Mouse (Mus musculus) embryonic fibroblast, embryonic 13.5 days (primary cell): ENCODE data around the gene Ifitm5. TPM values are rescaled to one million over a fixed set of nuclear protein-coding genes. Genes with fewer than 3 reads are reported as not detected.

Experiments used
- H3K27ac ChIP-seq: 2 replicates; pipeline ENCODE4 v1.5.1; 2012; ENCODE audit warnings: low read length, control low read depth, inconsistent platforms; ENCODE audit not compliant: insufficient read depth
- H3K4me1 ChIP-seq: 2 replicates; pipeline ENCODE4 v1.6.1; 2011; ENCODE audit warnings: low read length; ENCODE audit not compliant: control insufficient read depth, insufficient read depth
- H3K4me3 ChIP-seq: 2 replicates; pipeline ENCODE4 v1.5.1; 2011; ENCODE audit warnings: mild to moderate bottlenecking, control low read depth, low read length; ENCODE audit not compliant: insufficient read depth
- CTCF ChIP-seq: IDR thresholded peaks from 2 replicates; pipeline ENCODE4 v1.5.1; 2011; ENCODE audit warnings: mild to moderate bottlenecking, control low read depth, low read length, moderate library complexity, borderline replicate concordance; ENCODE audit not compliant: insufficient read depth
- POLR2A ChIP-seq: IDR thresholded peaks from 2 replicates; pipeline ENCODE4 v1.6.1; 2011; ENCODE audit warnings: low read depth, mild to moderate bottlenecking, control low read depth, low read length, moderate library complexity
- polyA plus RNA-seq: library from polyadenylated mRNA; stranded (reverse); fragments of >200 nt; gene quantifications from 2 replicates; pipeline ENCODE4 v1.2.4, GENCODE M21; 2011; ENCODE audit warnings: low read depth; ENCODE audit not compliant: missing spikeins, insufficient read length

Gene Ifitm5
- polyA plus RNA-seq, 1 experiment = 3.0 TPM

GRCm38 (mm10) chr7:140921225-140921975 is 28.7 kb downstream of the Ifitm5 start:
- 0 out of 2 replicates have a peak, but pooled peaks cover 2% of the 10 kb centered on the region for H3K4me1 ChIP-seq
- no peak overlapping the region for H3K27ac ChIP-seq
- H3K4me3 ChIP-seq = no peak overlapping the region
- TF ChIP-seq POLR2A (no peak), CTCF (no peak)

- H3K27ac ChIP-seq = no peak within 1 kb of the TSS
- 0 out of 2 replicates have a peak, but pooled peaks cover 2% of the 10 kb centered on the region for H3K4me1 ChIP-seq
- H3K4me3 ChIP-seq = no peak within 1 kb of the TSS
- no peak for TF ChIP-seq POLR2A
- no peak for TF ChIP-seq CTCF
Observed at GRCm38 (mm10) chr7:140920418-140921029, 29.6 kb downstream of the Ifitm5 start, which contains the start of gene Nlrp6. Nlrp6 (plus strand) TSS chr7:140920902.

- no peak for TF ChIP-seq POLR2A
- TF ChIP-seq CTCF = no peak
Observed at GRCm38 (mm10) chr7:140919911-140920310, 30.2 kb downstream of the Ifitm5 start.

GRCm38 (mm10) chr7:140914031-140914690 is 35.9 kb downstream of the Ifitm5 start:
- Histone ChIP-seq H3K4me3 (no peak overlapping the region), H3K4me1 (no peaks in the 10 kb centered on the region), H3K27ac (no peak overlapping the region)
- TF ChIP-seq POLR2A (no peak), CTCF (no peak)

More at GRCm38 (mm10) chr7:140919911-140920310, 30.2 kb downstream of the Ifitm5 start:
- 0 out of 2 replicates have a peak, but pooled peaks cover 2% of the 10 kb centered on the region for H3K4me1 ChIP-seq
- no peak overlapping the region for H3K4me3 ChIP-seq
- H3K27ac ChIP-seq = no peak overlapping the region

GRCm38 (mm10) chr7:140912846-140913482 is 37.1 kb downstream of the Ifitm5 start:
- H3K4me1 ChIP-seq = no peaks in the 10 kb centered on the region
- no peak overlapping the region for H3K27ac ChIP-seq
- TF ChIP-seq POLR2A (no peak), CTCF (no peak)
- H3K4me3 ChIP-seq = no peak overlapping the region

GRCm38 (mm10) chr7:140912293-140912692 is 37.8 kb downstream of the Ifitm5 start:
- Histone ChIP-seq H3K4me1 (no peaks in the 10 kb centered on the region), H3K27ac (no peak overlapping the region), H3K4me3 (no peak overlapping the region)
- TF ChIP-seq POLR2A (no peak), CTCF (no peak)

GRCm38 (mm10) chr7:140908634-140909107 is 41.4 kb downstream of the Ifitm5 start:
- Histone ChIP-seq H3K4me3 (peak overlapping the region; percentile 33), H3K4me1 (no peaks in the 10 kb centered on the region), H3K27ac (no peak overlapping the region)
- peak; percentile 79 for TF ChIP-seq CTCF
- no peak for TF ChIP-seq POLR2A

GRCm38 (mm10) chr7:140908181-140908580 is 41.9 kb downstream of the Ifitm5 start:
- Histone ChIP-seq H3K27ac (no peak overlapping the region), H3K4me3 (no peak overlapping the region), H3K4me1 (no peaks in the 10 kb centered on the region)
- no peak for TF ChIP-seq POLR2A
- TF ChIP-seq CTCF = no peak

- Histone ChIP-seq H3K27ac (no peak overlapping the region), H3K4me1 (no peaks in the 10 kb centered on the region), H3K4me3 (no peak overlapping the region)
- TF ChIP-seq POLR2A (no peak), CTCF (no peak)
Observed at GRCm38 (mm10) chr7:140907697-140908096, 42.4 kb downstream of the Ifitm5 start.
